ENCODE assay signal across 23 mouse cellular contexts in genomic region chr3:100582721-100583355, GRCm38 (mm10).
"Had no signal": no experiment of that assay in that cellular context is flagged by ENCODE, and none has a peak within 500 bp of the region (broad histone marks: within the 10 kb centered on the region; RNA-seq: fewer than 3 reads in every experiment).

No protein-coding gene starts in this region.

- H3K4me3 ChIP-seq: heart, embryonic 10.5 days; heart, embryonic 12.5 days; hindbrain, embryonic 10.5 days; hindbrain, embryonic 12.5 days; kidney, embryonic 15.5 days; limb, embryonic 13.5 days; limb, embryonic 15.5 days; liver, embryonic 12.5 days had no signal

- H3K27ac ChIP-seq: heart, embryonic 10.5 days; hindbrain, embryonic 10.5 days; hindbrain, embryonic 12.5 days; hindbrain, embryonic 14.5 days; kidney, embryonic 15.5 days; kidney, postnatal 0 days; limb, embryonic 13.5 days; limb, embryonic 15.5 days; liver, embryonic 12.5 days had no signal

- DNase-seq: gastrocnemius, postnatal 14 days; gastrocnemius, postnatal 36 days; heart, adult 11 months; heart, postnatal 10 days; heart, postnatal 4 days; kidney, adult 11 months; kidney, adult 2 months; kidney, adult 9 months; kidney, postnatal 14 days; kidney, postnatal 36 days; layer of hippocampus, adult 9-11 months; layer of hippocampus, postnatal 36 days; left cerebral cortex, postnatal 4 days had no signal
